Comparison of ENCODE assay signal across 11 mouse cellular contexts in the genomic region with DNA sequence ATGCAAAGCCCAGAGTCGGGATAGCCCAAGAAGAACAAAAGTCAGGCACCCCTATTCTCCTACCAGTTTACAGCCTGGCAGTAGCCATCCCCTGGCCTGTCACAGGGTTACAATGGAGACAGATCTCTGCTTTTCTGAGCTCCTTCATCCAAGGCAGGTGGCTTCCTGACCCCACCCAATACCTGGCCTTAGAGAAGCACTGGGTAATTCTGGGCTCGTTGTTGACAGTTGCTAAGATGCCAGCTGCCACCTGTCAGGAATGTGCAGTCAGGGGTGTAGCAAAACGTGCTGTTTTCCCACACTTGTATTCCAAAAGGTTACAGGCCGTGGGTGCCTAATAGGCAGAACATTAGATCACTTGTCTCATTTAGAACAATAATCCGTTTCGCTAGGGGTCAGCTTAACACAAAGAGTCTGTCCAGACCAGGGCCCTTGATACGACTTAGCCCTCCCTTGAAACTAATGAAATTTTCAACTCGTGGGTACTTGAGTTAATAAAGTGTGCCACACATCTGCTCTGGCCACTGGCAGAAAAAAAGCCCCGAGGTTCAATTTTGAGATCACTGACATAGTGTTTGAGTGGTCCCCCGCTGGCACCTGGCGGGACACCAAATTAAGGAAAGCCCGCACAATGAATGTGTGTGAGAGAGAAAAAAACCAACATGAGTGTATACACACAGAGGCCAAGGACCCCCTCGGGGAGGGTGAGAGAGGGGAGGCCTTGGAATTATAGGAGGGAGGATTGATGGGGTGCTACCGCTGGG. TPM values are rescaled to one million over a fixed set of nuclear protein-coding genes. Genes with fewer than 3 reads are reported as not detected.
DNase-seq lines count a peak whose midpoint lies in the region; ATAC-seq lines count a peak whose summit lies in the region.
"Had no signal": no experiment of that assay in that cellular context is flagged by ENCODE, and none has a peak within 500 bp of the region (broad histone marks: within the 10 kb centered on the region; RNA-seq: fewer than 3 reads in every experiment).

No protein-coding gene starts in this region.

- H3K27ac ChIP-seq in kidney, embryonic 16.5 days (ENCODE audit: low read length) = no peak overlapping the region
- H3K27ac ChIP-seq in forebrain, embryonic 16.5 days (ENCODE audit: low read length) = no peak overlapping the region
- H3K27ac ChIP-seq: layer of hippocampus, adult 2 months; limb, embryonic 15.5 days had no signal

- H3K9ac ChIP-seq in kidney, embryonic 16.5 days (replicated peaks; ENCODE audit: low read length) = no peak overlapping the region
- no peak overlapping the region for H3K9ac ChIP-seq in forebrain, embryonic 16.5 days (replicated peaks; ENCODE audit: low read depth, low read length)
- H3K9ac ChIP-seq: limb, embryonic 15.5 days had no signal

- peak; percentile 39; the same call in 1 of the 2 replicates for ATAC-seq in kidney, embryonic 16.5 days (ENCODE audit: low FRiP score, low TSS enrichment)
- peak; percentile 38 for ATAC-seq in forebrain, embryonic 16.5 days

- no peak overlapping the region for H3K4me2 ChIP-seq in kidney, embryonic 16.5 days (replicated peaks; ENCODE audit: low read depth, low read length)
- no peak overlapping the region for H3K4me2 ChIP-seq in forebrain, embryonic 16.5 days (ENCODE audit: low read length)
- H3K4me2 ChIP-seq: limb, embryonic 15.5 days had no signal

- no peak overlapping the region for H3K4me3 ChIP-seq in kidney, embryonic 16.5 days (ENCODE audit: low read length)
- no peak overlapping the region for H3K4me3 ChIP-seq in forebrain, embryonic 16.5 days (replicated peaks; ENCODE audit: low read length)
- H3K4me3 ChIP-seq: layer of hippocampus, adult 2 months; limb, embryonic 15.5 days had no signal

- DNase-seq in kidney, postnatal 36 days = no peak
- peak; percentile 34 for DNase-seq in mesoderm, embryonic 11.5 days (ENCODE audit: low read depth, low spot score)
- DNase-seq in retina, embryonic 14.5 days (ENCODE audit: low spot score) = peak; percentile 36
- no peak for DNase-seq in frontal cortex, postnatal 36 days (ENCODE audit: low spot score in 2 of 2)
- DNase-seq in thymus, postnatal 10 days (ENCODE audit: low spot score in 2 of 2) = no peak
- no peak for DNase-seq in ovary, postnatal 14 days (ENCODE audit: low spot score)
- DNase-seq: heart, postnatal 36 days had no signal

- WGBS in kidney, embryonic 16.5 days = 47% methylated on average over 14 of the region's 14 CpGs
- 8% methylated on average over 14 of the region's 14 CpGs for WGBS in forebrain, embryonic 16.5 days

- H3K4me1 ChIP-seq in kidney, embryonic 16.5 days (ENCODE audit: insufficient read depth, low read length) = no peaks in the 10 kb centered on the region
- H3K4me1 ChIP-seq in forebrain, embryonic 16.5 days (replicated peaks; ENCODE audit: control insufficient read depth, insufficient read depth, low read length) = peaks cover 2% of the 10 kb centered on the region; the same call in 1 of the 2 replicates
- H3K4me1 ChIP-seq: limb, embryonic 15.5 days had no signal

- H3K9me3 ChIP-seq in kidney, embryonic 16.5 days (ENCODE audit: low read length) = no peaks in the 10 kb centered on the region
- no peaks in the 10 kb centered on the region for H3K9me3 ChIP-seq in forebrain, embryonic 16.5 days (ENCODE audit: control insufficient read depth, low read length)
- H3K9me3 ChIP-seq: limb, embryonic 15.5 days had no signal

- H3K27me3 ChIP-seq in kidney, embryonic 16.5 days (ENCODE audit: insufficient read depth, low read length) = no peaks in the 10 kb centered on the region
- H3K27me3 ChIP-seq in forebrain, embryonic 16.5 days (replicated peaks; ENCODE audit: control insufficient read depth, insufficient read depth, low read length) = no peaks in the 10 kb centered on the region
- H3K27me3 ChIP-seq: limb, embryonic 15.5 days had no signal

- no peaks in the 10 kb centered on the region for H3K36me3 ChIP-seq in kidney, embryonic 16.5 days (ENCODE audit: insufficient read depth, low read length)
- no peaks in the 10 kb centered on the region for H3K36me3 ChIP-seq in forebrain, embryonic 16.5 days (ENCODE audit: control insufficient read depth, insufficient read depth)
- H3K36me3 ChIP-seq: limb, embryonic 15.5 days had no signal

RNA-seq across cellular contexts. Expression of a gene that starts 54.3 kb away (rescaled TPM):
- 0.36 and 0.42 TPM in 2 replicates for polyA plus RNA-seq in kidney, embryonic 16.5 days (2015; fragmentation: Nextera tagmentation; extraction: Ambion mirVana)
- polyA plus RNA-seq in forebrain, embryonic 16.5 days (2015; fragmentation: Nextera tagmentation; extraction: Ambion mirVana) = 0.03 and 0.07 TPM in 2 replicates

Comparison
In these comparisons a context has a peak if more than half of its experiments do, and no peak if none do; other contexts are left out.
1. DNase-seq: peak in mesoderm, embryonic 11.5 days (single experiment) and retina, embryonic 14.5 days (single experiment); none in kidney, postnatal 36 days (0 of 2), frontal cortex, postnatal 36 days (0 of 2), thymus, postnatal 10 days (0 of 2) and ovary, postnatal 14 days (single experiment).